Mouse (Mus musculus) kidney, adult 11 months (tissue): Measurements from ENCODE around the gene 1110065P20Rik.
A peak's percentile ranks its signal among the peaks of the same experiment; 100 is the strongest.

Experiments
- DNase-seq: peaks from one replicate; pipeline ENCODE4 v3.0.0; 2022

The 1110065P20Rik gene

GRCm38 (mm10) chr4:124850933-124851658 is at the start of gene 1110065P20Rik:
Gene 1110065P20Rik (minus strand): TSS chr4:124851196.
- DNase-seq: peak; percentile 85

DNA sequence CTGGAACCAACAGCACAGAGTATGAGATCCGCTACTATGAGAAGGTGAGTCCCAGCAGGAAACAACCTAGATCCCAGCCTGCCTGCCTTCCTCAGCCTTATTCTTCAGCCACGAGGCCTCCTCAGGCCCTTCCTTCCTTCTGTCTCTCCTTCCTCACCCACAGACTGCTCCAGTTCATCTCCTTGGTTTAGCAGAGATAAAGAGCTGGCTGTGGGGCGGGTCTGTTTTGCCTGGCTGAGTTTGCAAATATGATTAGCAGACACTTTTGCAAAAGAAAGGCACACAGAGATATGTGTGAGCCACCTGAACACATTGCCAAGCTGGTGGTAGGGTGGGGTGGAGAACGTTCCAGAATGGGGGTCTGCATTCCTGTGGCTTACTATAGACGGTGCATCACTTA is 48.9 kb upstream of the 1110065P20Rik start:
- no peak for DNase-seq

DNA sequence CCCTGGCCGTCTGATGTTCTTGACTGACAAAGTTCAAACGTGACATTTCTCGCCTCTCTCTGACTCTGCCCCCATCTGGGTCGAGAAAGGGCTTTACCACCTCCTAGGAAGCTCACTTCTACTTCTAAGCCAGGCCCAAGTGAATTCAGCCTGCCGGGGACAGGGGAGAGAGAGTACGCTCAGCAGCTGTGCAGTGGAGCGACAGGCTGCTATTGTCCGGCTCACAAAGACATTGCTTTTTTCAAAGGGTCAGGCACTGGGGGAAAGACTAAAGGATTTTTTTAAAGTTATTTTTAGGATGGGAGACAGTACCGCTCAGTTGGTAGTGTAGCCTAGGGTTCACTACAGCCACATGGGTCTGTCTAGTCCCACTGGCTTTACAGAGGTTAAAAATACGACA is 47.4 kb upstream of the 1110065P20Rik start:
- DNase-seq: no peak

DNA sequence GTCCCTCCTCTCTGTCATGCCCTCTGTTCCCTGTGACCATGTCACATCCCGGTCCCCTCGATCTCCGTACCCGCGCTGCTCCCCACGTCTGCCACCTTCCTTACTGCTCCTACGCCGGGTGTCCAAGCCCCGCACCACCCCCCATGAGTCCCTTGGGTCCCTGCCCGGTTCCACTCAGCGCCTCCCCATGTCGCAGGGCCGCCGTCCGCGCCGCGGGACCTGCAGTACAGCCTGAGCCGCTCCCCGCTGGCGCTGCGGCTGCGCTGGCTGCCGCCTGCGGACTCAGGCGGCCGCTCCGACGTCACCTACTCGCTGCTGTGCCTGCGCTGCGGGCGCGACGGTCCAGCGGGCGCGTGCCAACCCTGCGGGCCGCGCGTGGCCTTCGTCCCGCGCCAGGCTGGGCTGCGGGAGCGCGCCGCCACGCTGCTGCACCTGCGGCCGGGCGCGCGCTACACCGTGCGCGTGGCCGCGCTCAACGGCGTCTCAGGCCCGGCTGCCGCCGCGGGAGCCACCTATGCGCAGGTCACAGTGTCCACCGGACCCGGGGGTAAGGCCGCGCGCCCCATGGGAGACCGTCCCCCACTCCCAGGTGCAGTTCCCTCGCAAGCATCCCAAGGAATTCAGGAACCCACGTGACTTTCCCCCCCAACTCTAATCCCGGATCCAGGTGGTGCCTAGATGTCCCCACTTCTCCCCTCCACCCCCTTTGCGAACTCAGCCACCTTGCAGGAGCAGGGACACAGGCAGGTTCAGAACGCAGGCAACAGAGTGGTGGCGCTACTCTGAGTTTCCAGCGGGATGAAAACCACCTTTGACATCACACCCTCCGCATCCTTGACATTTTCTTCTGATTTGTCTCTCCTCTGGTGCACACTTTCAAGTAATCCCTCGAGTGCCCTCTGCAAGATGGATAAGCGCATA is 43.8 kb upstream of the 1110065P20Rik start:
- DNase-seq: no peak

DNA sequence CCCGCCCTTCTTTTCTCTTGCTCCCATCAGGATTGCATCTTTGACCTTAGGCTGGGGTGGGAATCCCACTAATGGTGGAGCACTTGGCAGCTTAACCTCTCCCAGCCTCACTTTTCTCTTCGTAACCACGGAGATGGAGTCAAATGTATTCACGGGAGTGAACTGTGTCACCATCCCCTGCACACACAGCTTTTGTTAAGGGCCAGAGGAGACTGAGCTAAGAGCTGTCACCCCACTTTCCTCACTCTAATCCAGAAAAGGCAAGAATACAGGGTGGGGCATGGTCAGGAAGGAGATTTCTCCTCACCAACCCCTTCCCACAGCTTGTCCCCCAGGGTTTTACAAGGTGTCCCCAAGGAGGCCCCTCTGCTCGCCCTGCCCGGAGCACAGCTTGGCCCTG is 42.8 kb upstream of the 1110065P20Rik start:
- DNase-seq: no peak

GRCm38 (mm10) chr4:124890831-124891230 is 39.8 kb upstream of the 1110065P20Rik start:
- no peak for DNase-seq

- DNase-seq: no peak
These were observed 38.9 kb upstream of the 1110065P20Rik start for GRCm38 (mm10) chr4:124889935-124890334.

- DNase-seq: no peak
These were observed 37.7 kb upstream of the 1110065P20Rik start for GRCm38 (mm10) chr4:124888702-124889101.

GRCm38 (mm10) chr4:124882151-124882729 is 31.2 kb upstream of the 1110065P20Rik start:
- no peak for DNase-seq

DNA sequence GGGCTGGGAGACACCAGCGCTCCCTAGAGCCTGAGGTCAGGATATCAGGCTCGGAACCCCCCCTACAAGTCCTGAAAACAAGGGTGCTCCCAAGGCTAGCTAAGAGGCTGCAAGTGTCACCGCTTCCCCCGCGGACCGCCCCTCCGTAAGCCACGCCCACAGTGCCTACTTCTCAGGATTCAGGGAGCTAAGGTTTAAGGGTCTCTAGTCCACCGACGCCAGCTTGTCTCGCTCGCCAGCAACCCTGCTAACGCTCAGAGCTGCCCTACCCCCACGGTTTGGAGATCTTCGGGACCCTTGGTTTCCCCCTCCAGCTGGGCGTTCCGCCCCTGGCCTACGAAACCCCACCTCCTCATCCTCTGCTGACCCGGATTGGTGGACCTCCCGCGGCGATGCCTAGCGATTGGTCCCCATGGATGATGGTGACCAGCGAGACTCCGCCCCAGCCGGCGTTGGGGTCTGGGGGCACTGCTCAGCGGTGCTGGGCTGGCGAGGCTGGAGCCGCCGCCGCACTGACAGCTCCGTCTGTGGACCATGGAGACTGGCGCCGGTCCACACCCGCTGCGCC is 30.4 kb upstream of the 1110065P20Rik start:
- no peak for DNase-seq

DNA sequence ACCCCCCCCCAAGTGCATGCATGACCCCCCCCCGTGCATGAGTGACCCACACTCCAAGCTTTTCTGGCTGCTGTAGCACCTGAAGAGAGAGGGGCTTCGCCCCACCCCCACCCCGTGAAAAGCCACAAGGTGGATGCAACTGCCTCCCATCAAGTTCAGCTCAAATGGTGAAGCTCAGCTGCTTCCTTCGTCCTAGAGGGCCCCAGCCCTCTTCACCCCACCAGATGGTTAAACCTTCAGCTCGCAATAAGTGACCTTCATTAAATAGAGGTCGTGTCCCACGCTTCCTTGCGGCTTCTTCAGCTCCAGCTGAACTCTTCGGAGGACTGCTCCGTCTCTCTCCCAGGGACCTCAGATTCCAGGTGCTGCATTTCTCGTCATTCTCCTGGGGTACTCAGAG is 29.6 kb upstream of the 1110065P20Rik start, which contains the start of gene Epha10:
TSS of gene Epha10 (plus strand) at position 301 of the 400 bp plus-strand sequence.
- no peak for DNase-seq

DNA sequence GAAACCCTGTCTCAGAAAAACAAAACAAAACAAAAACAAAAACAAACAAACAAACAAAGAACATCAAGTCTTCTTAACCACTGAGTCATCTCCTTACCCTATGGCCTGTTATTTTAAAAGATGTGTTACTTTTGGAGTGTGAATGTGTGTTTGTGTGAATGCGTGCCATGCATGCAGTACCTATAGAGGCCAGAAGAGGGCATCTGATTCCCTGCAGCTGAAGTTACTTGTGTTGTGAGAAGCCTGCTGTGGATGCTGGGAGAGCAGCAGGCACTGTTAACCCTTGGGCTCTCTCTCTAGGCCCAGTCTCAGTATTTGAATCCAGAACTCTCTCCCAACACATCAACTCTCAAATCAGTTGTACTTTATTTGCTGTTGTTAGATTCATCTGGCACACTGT is 21.7 kb upstream of the 1110065P20Rik start:
- no peak for DNase-seq

GRCm38 (mm10) chr4:124861283-124862188 is 10.5 kb upstream of the 1110065P20Rik start, which contains the start of gene Maneal:
Gene Maneal (minus strand): TSS chr4:124862171.
- no peak for DNase-seq

DNA sequence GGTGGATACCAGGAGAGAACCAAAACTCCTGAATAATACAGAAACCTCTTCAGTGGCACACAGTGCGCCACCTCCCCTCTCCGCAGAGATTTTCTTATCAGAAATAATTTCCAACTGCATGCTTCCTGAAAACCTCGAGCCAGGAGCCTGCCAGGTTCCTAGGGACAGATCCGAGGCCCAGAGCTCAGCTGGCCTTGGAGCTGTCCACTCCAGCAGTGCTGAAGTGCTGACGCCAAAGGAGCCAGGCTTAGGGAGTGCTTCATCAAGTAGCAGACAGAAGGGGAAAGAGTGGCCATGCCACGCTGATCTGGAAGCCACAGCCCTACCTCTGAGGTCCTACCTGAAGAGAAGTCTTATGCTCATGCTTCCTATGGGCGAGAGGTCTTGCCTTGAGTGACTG is 9.4 kb upstream of the 1110065P20Rik start:
- peak; percentile 31 for DNase-seq

DNA sequence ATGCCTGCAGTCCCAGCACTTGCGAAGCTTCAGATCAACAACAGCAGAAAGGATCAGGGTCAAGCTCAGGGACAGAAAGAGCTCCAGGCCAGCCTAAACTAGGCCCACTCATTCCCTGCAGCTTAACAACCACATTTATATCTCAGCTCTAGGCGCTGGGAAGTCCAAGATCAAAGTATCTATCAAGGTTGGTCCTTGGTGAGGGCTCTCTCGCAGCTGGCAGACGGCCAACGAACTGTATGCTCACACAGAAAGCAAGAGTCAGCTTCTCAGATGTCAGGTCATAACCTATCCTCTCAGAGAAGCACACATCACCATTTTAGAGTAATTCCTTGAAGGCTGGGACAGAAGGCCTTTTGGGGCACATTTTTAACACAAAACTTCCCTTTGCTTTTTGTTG is 7.4 kb upstream of the 1110065P20Rik start:
- no peak for DNase-seq

DNA sequence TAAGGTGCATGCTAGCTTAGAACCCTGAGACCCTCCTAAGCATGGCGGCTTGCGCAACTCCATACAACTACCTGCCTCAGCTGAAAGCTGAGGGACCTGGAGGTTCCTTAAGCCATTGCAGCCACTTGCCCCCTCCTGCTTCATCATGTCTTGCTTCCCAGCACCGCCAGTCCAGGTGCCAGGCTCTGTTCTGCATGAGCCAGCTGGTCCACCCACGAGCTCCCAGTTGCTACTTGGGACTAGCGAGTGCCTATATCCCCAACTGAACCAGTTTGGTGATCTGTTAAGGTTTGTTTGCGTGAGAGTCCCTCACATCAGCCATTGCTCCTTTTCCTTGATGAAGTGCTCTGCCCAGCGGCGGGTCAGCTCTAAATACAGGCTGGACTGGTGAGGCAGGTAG is 5.3 kb upstream of the 1110065P20Rik start:
- DNase-seq: no peak

DNA sequence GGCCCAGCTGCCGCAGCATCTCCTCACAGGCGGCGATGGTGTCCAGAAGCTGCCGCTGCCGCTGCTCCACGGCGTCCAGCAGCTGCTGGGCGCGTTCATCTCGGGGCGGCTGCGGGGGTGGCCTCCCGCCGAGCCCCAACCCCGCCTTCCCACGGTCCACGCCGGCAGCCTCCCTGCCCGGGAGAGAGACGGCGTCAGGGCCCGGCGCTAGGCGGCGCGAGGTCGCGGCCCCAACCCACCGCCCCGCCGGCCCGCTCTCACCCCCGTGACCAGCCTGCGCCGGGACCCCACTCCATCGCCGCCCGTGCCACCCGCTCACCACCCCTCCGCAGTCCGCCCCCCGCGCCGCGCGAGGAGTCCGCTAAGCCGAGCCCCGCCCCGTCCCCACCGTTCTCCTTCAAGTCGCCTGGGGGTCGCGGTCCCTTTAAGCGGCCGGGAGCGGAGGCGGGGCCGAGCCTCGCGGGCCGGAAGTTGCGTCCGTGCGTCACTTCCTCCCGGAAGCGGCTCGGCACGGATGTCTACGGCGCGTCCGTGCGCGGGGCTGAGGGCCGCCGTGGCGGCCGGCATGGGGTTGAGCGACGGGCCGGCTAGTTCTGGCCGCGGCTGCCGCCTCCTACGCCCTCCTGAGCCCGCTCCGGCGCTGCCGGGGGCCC is 609 bp downstream of the 1110065P20Rik start, which contains the start of gene Yrdc:
TSS of gene Yrdc (plus strand) at position 419 of the 653 bp plus-strand sequence.
- DNase-seq: peak; percentile 93

DNA sequence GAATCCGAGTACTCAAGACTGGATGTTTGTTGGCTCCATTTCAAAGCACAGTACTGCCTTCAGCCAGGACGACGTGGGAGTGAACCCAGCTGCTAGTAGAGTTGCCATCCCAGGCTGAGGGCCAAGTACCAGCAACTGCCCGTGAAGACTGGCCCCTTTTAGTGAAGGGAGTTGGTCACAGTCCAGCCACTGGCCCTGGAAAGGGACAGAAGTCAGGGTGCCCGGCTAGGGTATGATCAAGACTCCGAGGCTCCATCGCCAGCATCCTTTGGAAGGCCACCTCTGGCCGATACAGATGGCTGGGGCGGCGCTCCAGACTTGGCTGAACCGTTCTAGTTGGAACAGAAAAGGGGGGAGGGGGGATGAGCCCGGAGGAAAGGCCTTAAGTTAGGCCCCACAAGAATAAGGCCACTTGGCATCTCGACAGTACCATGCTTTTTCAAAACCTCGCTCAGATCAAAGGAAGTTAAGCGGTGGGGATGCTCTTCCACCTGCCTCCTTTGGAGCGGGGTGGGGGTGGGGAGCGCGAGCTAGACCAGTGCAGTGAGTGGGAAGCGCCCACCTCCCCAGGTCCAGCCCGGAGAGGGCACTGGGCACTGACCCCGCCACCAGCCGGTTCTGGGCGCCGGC is 1.2 kb downstream of the 1110065P20Rik start:
- peak; percentile 82 for DNase-seq

- peak; percentile 74 for DNase-seq
These were observed 3.4 kb downstream of the 1110065P20Rik start for GRCm38 (mm10) chr4:124847573-124847972.

DNA sequence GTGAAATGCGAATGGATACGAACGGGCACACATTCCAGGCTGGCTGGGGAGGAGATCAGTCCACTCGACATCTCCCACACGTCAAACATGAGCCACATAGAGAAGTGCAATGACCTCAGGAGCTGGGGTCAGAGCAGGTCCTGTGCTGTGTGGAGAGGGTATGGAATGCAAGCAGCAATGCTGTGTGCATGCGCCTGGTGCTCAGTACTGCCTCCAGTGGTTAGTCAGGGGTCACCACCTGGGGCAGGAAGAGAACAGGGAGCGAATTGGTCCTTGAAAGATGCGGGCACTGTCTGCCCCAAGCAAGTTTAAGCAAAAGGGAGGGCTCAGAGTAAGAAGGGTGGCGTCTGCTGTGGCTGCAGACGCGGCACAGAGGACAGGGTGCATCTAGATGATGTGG is 7.5 kb downstream of the 1110065P20Rik start:
- DNase-seq: no peak

DNA sequence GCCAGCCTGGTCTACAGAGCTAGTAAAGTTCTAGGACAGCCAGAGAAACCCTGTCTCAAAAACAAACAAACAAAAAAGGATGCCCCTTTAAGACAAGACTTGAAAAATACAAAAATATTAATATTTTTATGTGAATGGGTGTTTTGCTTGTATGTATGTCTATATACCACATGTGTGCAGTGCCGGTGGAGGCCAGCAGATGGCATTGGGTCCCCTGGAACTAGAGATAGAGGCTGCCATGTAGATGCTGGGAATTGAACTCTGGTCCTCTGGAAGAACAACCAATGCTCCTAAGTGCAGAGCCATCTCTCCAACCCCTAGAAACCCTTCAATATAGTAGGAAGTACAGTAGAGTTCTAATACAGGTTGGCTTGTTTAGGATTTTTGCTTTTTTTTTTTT is 10.0 kb downstream of the 1110065P20Rik start:
- DNase-seq: no peak
